Mouse (Mus musculus) forebrain, embryonic 14.5 days (tissue): ENCODE measurements at regions not wholly inside any gene's neighbourhood (a gene's known extent, or its start where the extent isn't known, plus 50 kb on each side); places are given as distances from the start of the nearest gene placed in this dataset.

Experiments
- ATAC-seq: fragments of 200-750 bp; cut with Nextera tagmentation; 2 replicates; pipeline ENCODE4 v1.8.0; 2017; ENCODE audit warnings: mild to moderate bottlenecking, moderate library complexity
- DNase-seq: peaks from one replicate; pipeline ENCODE4 v3.0.0-alpha.2; 2015; ENCODE audit warnings: low spot score
- H3K27ac ChIP-seq: fragments of 300-500 bp; sonication (generic); 2 replicates; pipeline ENCODE4 v1.5.1; 2014; ENCODE audit warnings: low read depth, mild to moderate bottlenecking, control low read depth, low read length, moderate library complexity
- H3K27me3 ChIP-seq: fragments of 300-500 bp; sonication (generic); replicated peaks from 2 replicates; pipeline ENCODE4 v1.6.1; 2014; ENCODE audit warnings: low read length, control low read depth, mixed read lengths; ENCODE audit not compliant: control insufficient read depth, insufficient read depth
- H3K36me3 ChIP-seq: fragments of 300-500 bp; sonication (generic); 2 replicates; pipeline ENCODE4 v1.6.1; 2014; ENCODE audit warnings: low read length, control low read depth; ENCODE audit not compliant: control insufficient read depth, insufficient read depth
- H3K4me1 ChIP-seq: fragments of 300-500 bp; sonication (generic); 2 replicates; pipeline ENCODE4 v1.6.1; 2014; ENCODE audit warnings: antibody characterized with exemption, low read length, control low read depth; ENCODE audit not compliant: control insufficient read depth, insufficient read depth
- H3K4me2 ChIP-seq: fragments of 300-500 bp; sonication (generic); 2 replicates; pipeline ENCODE4 v1.6.1; 2014; ENCODE audit warnings: mild to moderate bottlenecking, control low read depth, low read length
- H3K4me3 ChIP-seq: fragments of 300-500 bp; sonication (generic); 2 replicates; pipeline ENCODE4 v1.5.1; 2014; ENCODE audit warnings: low read depth, low read length, control low read depth
- H3K9ac ChIP-seq: fragments of 300-500 bp; sonication (generic); 2 replicates; pipeline ENCODE4 v1.6.1; 2014; ENCODE audit warnings: mild to moderate bottlenecking, low read length, control low read depth, moderate library complexity
- H3K9me3 ChIP-seq: fragments of 300-500 bp; sonication (generic); replicated peaks from 2 replicates; pipeline ENCODE4 v1.6.1; 2016; ENCODE audit warnings: low read length, control low read depth, mixed read lengths; ENCODE audit not compliant: control insufficient read depth
- WGBS: fragments of 180-500 bp; shearing (Covaris S2); extraction: QIAGEN DNeasy Blood & Tissue Kit; methylation state at CpG from one replicate; pipeline ENCODE4 v1.1.7; 2014; 5-methylcytosine and 5-hydroxymethylcytosine counted together

DNA sequence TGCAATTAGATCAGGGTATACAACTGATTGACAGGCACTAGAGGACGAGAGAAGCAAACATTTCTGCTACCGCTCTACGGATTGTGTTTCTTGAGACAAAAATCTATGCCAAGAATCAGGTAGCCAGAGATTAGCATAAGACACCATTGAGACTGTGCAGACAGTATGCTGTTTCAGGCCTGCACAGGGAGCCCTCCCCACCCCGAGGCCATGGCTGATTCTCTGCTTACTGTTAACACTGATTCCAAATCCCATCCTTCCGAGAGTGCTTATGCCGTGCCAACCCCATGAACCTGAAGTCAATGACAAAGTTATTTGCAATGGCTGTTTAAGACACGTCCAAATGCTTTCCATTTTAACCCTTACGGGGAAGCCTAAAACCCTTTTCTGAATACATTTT lies 78.8 kb downstream of the Rps12 start:
- DNase-seq, result no peak
- 90% methylated on average over 8 of the region's 8 CpGs for WGBS
- H3K36me3 ChIP-seq, result no peaks in the 10 kb centered on the region
- ATAC-seq, result no peak
- H3K27ac ChIP-seq, result no peak overlapping the region
- no peaks in the 10 kb centered on the region for H3K27me3 ChIP-seq
- H3K9ac ChIP-seq, result no peak overlapping the region
- no peak overlapping the region for H3K4me3 ChIP-seq
- no peaks in the 10 kb centered on the region for H3K4me1 ChIP-seq
- H3K9me3 ChIP-seq, result no peaks in the 10 kb centered on the region
- no peak overlapping the region for H3K4me2 ChIP-seq

DNA sequence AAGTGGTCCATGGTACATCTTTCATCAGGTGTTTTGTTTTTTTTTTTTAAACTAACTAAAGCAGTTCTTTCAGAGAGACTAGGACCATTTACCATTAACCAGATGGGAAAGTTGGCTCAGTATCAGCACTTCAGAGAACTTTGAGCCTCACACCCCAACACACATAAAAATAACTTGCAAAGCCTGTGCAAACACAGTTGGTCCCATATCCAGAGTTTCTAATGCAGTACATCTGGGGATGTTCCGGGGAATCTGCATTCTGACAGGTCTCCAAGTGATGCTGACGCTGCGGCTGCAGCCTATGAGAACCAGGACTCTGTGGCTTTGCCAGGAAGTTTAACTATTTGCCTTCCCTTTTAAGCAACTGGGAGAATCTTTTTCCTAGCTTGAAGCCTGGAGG lies 79.9 kb downstream of the Rps12 start:
- no peaks in the 10 kb centered on the region for H3K9me3 ChIP-seq
- H3K4me1 ChIP-seq, result no peaks in the 10 kb centered on the region
- WGBS, result 88% methylated on average over 3 of the region's 3 CpGs
- no peaks in the 10 kb centered on the region for H3K36me3 ChIP-seq
- no peak overlapping the region for H3K27ac ChIP-seq
- H3K9ac ChIP-seq, result no peak overlapping the region
- no peak for DNase-seq
- H3K27me3 ChIP-seq, result no peaks in the 10 kb centered on the region
- no peak overlapping the region for H3K4me3 ChIP-seq
- no peak for ATAC-seq
- no peak overlapping the region for H3K4me2 ChIP-seq

DNA sequence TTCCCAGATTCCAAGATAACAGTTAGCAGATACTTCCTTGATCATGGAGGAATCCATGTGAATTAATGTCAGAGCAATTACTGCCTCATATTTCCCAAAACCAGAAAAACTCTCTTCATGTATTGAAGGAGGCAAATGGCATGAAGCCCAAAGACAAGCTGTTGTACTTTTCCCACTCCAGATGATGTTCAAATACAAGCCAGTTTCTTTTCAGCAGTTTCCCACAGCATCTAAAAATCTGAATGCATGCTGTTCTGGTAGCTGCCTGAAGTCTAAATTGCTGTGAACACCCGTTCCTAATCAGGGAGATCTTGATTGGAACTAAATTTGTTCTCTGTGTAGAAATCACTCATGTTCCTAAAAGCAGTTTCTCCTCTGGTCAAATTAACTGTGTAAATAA lies 83.0 kb downstream of the Rps12 start:
- Histone ChIP-seq H3K27me3 (no peaks in the 10 kb centered on the region), H3K36me3 (no peaks in the 10 kb centered on the region), H3K4me1 (no peaks in the 10 kb centered on the region), H3K9me3 (no peaks in the 10 kb centered on the region), H3K27ac (no peak overlapping the region), H3K4me2 (no peak overlapping the region), H3K4me3 (no peak overlapping the region), H3K9ac (no peak overlapping the region)
- WGBS, result 80% methylated on average over 1 of the region's 1 CpGs
- no peak for ATAC-seq
- DNase-seq, result no peak

DNA sequence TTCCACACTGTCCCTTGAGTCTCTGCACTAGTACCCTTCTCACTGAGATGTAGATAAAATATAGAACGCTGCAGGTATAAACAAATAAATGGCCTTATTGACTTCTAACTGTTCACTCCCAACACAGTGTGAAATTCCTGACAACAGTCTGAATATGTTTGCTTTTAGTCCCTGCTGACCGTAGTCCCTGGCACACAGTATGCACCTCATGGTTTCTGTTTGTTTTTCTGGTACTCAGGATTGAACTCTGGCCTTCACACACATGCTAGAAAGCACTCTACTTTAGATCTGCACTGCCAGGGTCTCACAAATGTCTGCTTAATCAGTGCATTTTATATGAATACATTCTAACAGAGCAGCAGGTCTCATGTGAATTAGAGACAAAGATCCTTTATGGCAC lies 95.8 kb downstream of the Rps12 start:
- ATAC-seq (no peak), DNase-seq (no peak)
- H3K4me1 ChIP-seq, result no peaks in the 10 kb centered on the region
- H3K9me3 ChIP-seq, result no peaks in the 10 kb centered on the region
- no peaks in the 10 kb centered on the region for H3K27me3 ChIP-seq
- no peak overlapping the region for H3K27ac ChIP-seq
- no peak overlapping the region for H3K9ac ChIP-seq
- 86% methylated on average over 2 of the region's 2 CpGs for WGBS
- H3K36me3 ChIP-seq, result no peaks in the 10 kb centered on the region
- H3K4me2 ChIP-seq, result no peak overlapping the region
- H3K4me3 ChIP-seq, result no peak overlapping the region

DNA sequence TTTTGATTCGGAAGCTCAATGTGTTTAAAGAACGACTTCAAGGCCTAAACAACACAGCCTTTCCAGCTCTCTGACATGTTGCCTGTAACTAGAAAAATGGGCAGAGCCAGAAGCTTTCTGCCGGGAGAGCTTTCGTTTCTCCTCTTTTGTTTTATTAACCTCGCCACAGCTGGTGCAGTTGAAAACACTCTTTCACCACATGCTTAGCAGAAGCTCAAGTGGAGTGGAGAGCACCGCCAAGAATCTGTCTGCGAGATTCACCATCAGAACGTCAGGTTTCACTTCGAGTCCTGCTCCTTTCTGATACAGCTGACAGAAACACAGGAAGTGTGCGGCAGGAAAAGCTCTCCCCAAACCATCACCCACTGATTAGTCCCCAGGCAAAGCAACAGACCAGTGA lies 100.1 kb downstream of the Rps12 start:
- H3K4me1 ChIP-seq, result no peaks in the 10 kb centered on the region
- H3K27ac ChIP-seq, result no peak overlapping the region
- WGBS, result 48% methylated on average over 10 of the region's 10 CpGs
- H3K4me2 ChIP-seq, result no peak overlapping the region
- peak; percentile 49 for DNase-seq
- no peaks in the 10 kb centered on the region for H3K27me3 ChIP-seq
- H3K9ac ChIP-seq, result no peak overlapping the region
- H3K36me3 ChIP-seq, result no peaks in the 10 kb centered on the region
- peak; percentile 67 for ATAC-seq
- H3K4me3 ChIP-seq, result no peak overlapping the region
- no peaks in the 10 kb centered on the region for H3K9me3 ChIP-seq

DNA sequence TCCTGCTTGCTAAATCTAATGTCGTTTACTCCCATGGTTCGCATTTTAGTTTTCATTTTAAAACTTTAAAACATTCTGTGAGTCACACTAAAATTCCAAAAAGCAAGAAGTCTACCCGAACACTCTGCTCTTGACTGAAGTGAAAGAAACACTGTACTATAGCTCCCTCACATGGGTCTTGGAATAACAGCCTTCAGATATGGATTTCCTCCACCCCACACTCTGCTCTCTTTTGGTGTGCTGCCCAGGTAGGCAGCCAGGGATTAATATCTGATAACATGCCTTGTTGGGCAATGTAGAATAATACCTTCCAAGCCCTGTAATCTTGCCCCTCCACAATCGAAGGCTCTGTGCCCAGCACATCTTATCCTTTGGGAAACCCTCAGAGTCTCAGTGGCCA lies 104.0 kb downstream of the Rps12 start:
- Histone ChIP-seq H3K27me3 (no peaks in the 10 kb centered on the region), H3K4me2 (no peak overlapping the region), H3K27ac (no peak overlapping the region), H3K4me3 (no peak overlapping the region), H3K9me3 (no peaks in the 10 kb centered on the region), H3K4me1 (no peaks in the 10 kb centered on the region), H3K9ac (no peak overlapping the region), H3K36me3 (no peaks in the 10 kb centered on the region)
- DNase-seq, result no peak
- no peak for ATAC-seq
- WGBS, result 85% methylated on average over 4 of the region's 4 CpGs

DNA sequence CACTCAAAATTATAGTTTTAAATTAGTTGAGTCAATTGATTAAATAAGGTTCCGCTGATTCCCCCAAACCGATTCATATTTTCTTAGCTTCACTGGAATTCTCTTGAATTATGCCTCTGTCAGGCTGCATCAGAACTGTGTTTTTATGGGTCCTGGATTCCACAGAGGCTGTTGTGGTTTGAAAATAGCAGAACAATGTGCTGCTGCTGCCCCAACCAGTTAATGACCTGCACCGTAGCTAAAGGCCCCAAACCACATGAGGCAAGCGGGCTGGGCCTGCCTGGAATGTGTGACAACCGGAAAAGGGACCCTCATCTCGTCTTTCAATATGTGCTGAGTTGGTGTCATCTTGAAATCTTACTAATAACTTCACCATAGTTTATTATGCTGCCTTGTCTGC lies 111.2 kb downstream of the Rps12 start:
- Histone ChIP-seq H3K9ac (no peak overlapping the region), H3K4me3 (no peak overlapping the region), H3K4me2 (no peak overlapping the region), H3K27ac (peak overlapping the region; percentile 39; the same call in 1 of the 2 replicates), H3K9me3 (no peaks in the 10 kb centered on the region), H3K4me1 (peaks cover 12% of the 10 kb centered on the region), H3K36me3 (no peaks in the 10 kb centered on the region), H3K27me3 (no peaks in the 10 kb centered on the region)
- no peak for ATAC-seq
- WGBS, result 34% methylated on average over 6 of the region's 6 CpGs
- no peak for DNase-seq

DNA sequence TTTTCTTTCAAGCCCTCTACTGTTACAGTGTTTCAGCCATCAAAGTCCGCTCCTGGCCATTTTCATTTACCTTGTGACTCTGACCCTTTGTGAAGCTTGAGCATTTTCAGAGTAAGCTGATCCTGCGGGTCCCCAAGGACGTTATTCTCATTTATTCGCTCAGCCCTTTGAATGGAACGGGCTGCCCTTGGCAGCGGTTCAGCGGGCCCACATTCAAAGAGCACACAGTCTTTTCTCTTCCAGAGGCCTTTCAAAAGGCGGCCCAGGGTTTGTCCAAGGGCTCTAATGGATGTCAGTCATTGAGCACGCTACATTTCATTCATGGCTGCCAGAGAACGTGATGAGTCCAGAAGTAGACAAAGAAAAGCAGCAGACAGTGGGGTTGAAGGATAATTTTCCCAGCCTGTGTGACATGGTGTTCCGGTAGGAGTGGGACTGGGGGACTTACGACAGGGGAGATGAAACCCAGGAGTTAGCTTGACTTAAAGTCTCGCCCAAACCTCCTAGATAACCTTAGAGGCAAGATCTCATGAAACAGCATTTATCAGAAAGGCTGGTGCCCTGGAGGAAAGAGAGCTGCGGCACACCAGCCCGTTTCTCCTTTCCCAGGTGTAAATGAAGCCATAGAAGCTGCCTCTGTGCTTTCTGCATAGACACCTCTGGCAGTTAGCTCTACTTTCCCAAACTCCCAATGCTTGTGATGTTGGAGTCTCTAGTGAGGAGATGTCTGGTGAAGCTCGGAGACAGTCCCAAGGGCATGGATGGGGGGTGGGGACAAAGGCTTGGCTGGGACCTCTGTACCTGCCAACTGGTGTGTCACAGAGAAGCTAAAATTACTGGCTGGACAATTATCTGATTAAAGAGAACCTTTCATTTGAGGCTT lies 112.2 kb downstream of the Rps12 start:
- 4% methylated on average over 16 of the region's 16 CpGs for WGBS
- peak overlapping the region; percentile 40 for H3K4me2 ChIP-seq
- ATAC-seq (peak; percentile 94), DNase-seq (peak; percentile 95)
- peak overlapping the region; percentile 91 for H3K27ac ChIP-seq
- peak overlapping the region; percentile 40; the same call in 1 of the 2 replicates for H3K9ac ChIP-seq
- no peak overlapping the region for H3K4me3 ChIP-seq
- H3K9me3 ChIP-seq, result no peaks in the 10 kb centered on the region
- H3K4me1 ChIP-seq, result peaks cover 12% of the 10 kb centered on the region
- H3K27me3 ChIP-seq, result no peaks in the 10 kb centered on the region
- H3K36me3 ChIP-seq, result no peaks in the 10 kb centered on the region

DNA sequence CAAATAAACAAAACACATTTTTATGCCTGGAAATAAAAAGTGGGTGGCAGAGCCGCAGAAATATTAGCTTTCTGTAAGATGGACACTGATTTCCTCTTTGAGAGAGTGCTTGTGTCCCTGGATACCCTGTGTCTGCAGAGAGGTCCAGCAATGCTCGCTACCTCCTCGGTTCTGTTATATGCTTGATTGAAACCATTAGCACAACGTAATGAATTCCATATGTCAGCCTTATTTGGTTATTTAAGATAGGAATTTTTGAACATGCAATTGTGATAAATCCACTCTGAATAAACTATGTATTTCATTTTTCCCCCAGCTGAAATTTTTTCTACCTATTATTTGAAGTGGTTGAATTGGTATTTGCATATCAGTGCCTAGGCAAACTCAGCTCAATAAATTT lies 114.8 kb downstream of the Rps12 start:
- Histone ChIP-seq H3K27me3 (no peaks in the 10 kb centered on the region), H3K36me3 (no peaks in the 10 kb centered on the region), H3K9me3 (no peaks in the 10 kb centered on the region), H3K4me2 (no peak overlapping the region), H3K27ac (no peak overlapping the region), H3K4me3 (no peak overlapping the region), H3K4me1 (peaks cover 12% of the 10 kb centered on the region), H3K9ac (no peak overlapping the region)
- ATAC-seq, result no peak
- WGBS, result 83% methylated on average over 4 of the region's 4 CpGs
- no peak for DNase-seq
